Mouse (Mus musculus): Measurements from ENCODE around the gene Tap1.

Gene Tap1

GRCm38 (mm10) chr17:34179913-34180859 is 7.2 kb upstream of the Tap1 start:
- no peak for DNase-seq

DNA sequence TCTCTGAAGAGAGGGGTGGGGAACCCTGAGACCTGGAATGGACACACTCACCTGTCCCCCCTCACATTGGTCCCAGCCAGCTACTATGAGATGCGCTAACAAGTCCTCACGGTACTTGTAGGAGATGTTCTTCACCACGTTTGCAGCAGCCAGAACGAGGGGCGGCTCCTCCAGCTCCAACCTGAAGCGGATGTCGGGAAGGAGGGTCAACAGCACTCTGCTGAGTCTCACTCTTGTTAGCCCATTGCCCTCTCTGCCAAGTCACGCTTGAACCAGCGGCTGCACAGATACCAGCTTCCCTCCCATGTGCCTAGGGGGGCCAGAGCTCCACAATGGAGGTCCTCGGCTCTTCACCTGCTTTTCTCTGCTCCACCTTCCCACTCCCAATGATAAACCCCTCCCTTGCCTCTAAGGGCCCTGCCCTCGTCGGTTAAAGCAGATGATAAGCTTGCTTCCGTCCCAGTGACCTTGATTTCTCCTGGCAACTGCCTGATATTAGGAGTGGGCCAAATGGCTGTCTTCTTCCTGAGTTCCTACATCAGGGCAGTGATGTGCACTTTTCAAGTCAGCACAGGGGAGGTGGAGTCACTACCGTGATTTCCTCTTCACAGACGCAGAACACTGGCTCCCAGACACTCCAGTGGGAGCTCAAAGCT is 3.7 kb upstream of the Tap1 start:
- no peak for DNase-seq

DNA sequence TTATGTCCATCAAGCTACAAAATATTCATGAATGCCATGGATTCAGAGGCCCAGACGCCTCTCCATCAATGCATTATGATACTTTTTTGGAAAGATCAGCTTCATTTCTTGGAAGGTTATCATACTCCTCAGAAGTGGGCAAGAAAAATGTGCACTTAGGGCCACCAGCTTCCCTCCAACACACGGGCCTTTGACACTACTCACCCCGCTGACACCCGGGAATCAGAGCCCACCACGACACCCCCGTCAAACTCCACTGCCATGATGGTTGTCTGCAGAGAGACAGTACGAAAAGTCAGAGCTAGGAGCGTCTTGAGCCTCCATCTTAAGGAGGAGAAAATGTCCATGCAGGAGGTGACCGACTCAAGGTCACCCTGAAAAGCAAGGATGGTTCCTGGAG is 1.8 kb upstream of the Tap1 start:
- no peak for DNase-seq

DNA sequence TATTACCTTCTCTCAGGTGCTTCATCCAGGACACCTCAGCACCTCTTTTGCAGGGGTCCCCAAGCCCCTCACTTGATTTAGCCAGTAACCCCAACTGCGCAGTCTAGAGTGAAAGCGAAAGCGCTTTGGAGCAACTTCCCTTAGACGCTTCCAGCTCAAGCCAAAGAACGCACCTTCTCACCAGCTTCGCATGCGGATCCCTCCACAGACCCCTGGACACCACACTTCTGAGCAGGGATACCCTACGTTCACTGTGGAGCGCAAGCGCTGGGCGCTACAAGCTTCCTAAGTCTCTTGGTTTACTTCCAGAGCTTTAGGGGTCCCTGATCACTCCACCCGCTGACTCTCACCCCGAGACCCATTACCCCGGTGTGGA is 480 bp upstream of the Tap1 start:
- DNase-seq = no peak

DNA sequence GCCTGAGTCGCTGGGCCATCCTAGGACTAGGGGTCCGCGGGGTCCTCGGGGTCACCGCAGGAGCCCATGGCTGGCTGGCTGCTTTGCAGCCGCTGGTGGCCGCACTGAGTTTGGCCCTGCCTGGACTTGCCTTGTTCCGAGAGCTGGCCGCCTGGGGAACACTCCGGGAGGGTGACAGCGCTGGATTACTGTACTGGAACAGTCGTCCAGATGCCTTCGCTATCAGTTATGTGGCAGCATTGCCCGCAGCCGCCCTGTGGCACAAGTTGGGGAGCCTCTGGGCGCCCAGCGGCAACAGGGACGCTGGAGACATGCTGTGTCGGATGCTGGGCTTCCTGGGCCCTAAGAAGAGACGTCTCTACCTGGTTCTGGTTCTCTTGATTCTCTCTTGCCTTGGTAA is 657 bp downstream of the Tap1 start:
- DNase-seq = no peak

GRCm38 (mm10) chr17:34188986-34189385 is 1.6 kb downstream of the Tap1 start:
- no peak for DNase-seq

DNA sequence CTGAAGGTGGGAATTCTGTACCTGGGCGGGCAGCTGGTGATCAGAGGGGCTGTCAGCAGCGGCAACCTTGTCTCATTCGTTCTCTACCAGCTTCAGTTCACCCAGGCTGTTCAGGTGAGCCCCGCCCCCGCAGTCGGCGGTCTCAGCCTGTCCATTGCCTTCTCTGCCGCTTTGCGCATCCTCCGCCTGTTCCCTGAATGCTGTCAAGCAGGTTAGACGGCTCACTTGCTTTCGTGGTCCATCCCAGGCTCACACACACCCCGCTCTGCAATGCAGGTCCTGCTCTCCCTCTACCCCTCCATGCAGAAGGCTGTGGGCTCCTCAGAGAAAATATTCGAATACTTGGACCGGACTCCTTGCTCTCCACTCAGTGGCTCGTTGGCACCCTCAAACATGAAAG is 5.5 kb downstream of the Tap1 start:
- no peak for DNase-seq

GRCm38 (mm10) chr17:34193468-34193867 is 6.1 kb downstream of the Tap1 start:
- no peak for DNase-seq

GRCm38 (mm10) chr17:34194723-34195122 is 7.4 kb downstream of the Tap1 start:
- DNase-seq = no peak

- DNase-seq = no peak
Observed at GRCm38 (mm10) chr17:34196491-34196890, 9.1 kb downstream of the Tap1 start.

- DNase-seq = peak; percentile 88
Observed at GRCm38 (mm10) chr17:34196941-34197894, 9.9 kb downstream of the Tap1 start, which contains the start of gene Psmb8. Gene Psmb8, plus strand, starts transcription at chr17:34197721.

- no peak for DNase-seq
Observed at GRCm38 (mm10) chr17:34197904-34198520, 10.7 kb downstream of the Tap1 start.

GRCm38 (mm10) chr17:34198521-34198912 is 11.2 kb downstream of the Tap1 start:
- no peak for DNase-seq

DNA sequence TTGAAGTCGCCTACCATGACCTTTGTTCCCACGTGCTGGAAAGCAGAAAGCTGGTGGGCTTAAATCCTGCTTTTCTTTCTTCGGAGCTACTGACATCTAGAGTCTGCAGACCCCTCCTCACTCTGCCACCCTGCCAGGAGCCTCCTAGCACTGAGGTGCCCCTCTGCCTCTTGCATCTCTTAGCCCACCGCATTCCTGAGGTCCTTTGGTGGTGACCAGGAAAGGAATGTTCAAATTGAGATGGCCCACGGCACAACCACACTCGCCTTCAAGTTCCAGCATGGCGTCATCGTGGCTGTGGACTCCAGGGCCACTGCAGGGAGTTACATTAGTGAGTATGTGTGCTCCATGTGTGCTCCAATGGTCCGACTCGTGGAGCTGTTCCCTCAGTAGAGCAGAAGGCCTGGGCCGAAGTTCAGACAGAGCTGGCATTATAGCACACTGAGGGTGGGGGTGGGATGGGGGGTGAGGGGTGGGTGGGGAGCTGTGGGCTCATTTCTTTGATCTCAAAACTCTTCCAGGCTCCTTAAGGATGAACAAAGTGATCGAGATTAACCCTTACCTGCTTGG is 11.8 kb downstream of the Tap1 start:
- DNase-seq = no peak

GRCm38 (mm10) chr17:34200047-34200446 is 12.7 kb downstream of the Tap1 start:
- no peak for DNase-seq

- no peak for DNase-seq
Observed at GRCm38 (mm10) chr17:34200772-34201505, 13.6 kb downstream of the Tap1 start.

DNA sequence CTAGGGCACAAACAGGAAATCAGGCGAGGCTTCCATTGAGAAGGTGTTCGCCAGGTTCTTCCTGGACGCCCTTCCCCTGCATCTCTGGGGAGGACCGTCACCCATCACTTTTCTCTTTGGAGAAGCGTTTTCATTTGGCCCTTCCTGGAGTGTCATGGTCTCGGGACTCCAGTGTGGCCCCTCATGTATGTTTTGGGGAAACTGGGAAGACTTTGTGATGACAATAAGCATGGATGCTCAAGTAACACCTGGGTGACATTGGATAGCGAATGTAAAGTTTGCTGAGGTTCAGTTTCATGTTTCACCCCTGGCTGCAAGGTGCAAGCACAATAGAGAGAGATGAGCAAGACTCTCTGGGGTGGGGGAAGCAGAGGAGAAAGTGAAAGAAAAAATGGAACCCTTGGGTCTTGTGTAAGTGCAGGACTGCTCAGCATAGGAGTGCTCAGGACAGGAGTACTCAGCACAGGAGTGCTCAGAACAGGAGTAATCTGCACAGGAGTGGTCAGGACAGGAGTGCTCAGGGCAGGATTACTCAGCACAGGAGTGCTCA is 14.2 kb downstream of the Tap1 start:
- DNase-seq = no peak

GRCm38 (mm10) chr17:34202760-34203442 is 15.5 kb downstream of the Tap1 start:
- DNase-seq = no peak

DNA sequence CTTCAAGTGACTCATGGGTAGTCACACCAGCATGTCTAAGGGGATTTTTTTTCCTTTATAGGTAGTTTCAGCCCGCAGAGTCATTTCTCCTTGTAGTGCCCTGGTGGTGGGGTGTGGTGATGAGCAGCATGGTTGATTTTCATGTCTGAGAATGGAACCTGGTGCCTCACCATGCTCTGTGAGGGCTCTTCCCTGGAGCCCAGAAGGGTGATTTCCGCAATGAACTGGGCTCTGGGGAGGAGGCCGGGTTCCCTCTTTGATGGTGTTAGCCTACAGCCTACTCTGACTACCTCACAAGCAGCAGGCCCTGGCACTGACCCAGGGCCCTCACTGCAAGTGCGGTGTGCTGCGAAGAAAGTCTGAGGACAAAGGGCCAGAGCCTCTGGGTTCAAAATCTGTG is 16.1 kb downstream of the Tap1 start, which contains the start of gene Tap2:
Gene Tap2, plus strand, starts transcription at position 84 of the 400 bp plus-strand sequence.
- no peak for DNase-seq

- peak; percentile 87 for DNase-seq
Observed at GRCm38 (mm10) chr17:34204303-34205010, 17.1 kb downstream of the Tap1 start.
